Mouse (Mus musculus) pancreas, adult 10 weeks (tissue): Measurements from ENCODE around the gene Gm28827. TPM values are rescaled to one million over a fixed set of nuclear protein-coding genes. Genes with fewer than 3 reads are reported as not detected.

Experiments
- polyA plus RNA-seq: library from polyadenylated mRNA; stranded (reverse); fragments of 350-450 nt; fragmentation: Illumina TruSeq; extraction: RNeasy Lipid Tissue Mini Kit (QIAGEN cat#74804); gene quantifications from one replicate; pipeline ENCODE4 v1.2.3, GENCODE M21; 2015; ENCODE audit warnings: low read depth, low replicate concordance; ENCODE audit not compliant: insufficient read depth

The Gm28827 gene
- polyA plus RNA-seq = not detected

GRCm38 (mm10) chrY:83030647-83031046 lies at the start of gene Gm28827:
TSS of gene Gm28827 (plus strand) at chrY:83030947.

